Mouse (Mus musculus) forebrain, embryonic 14.5 days (tissue): ENCODE data around the gene Ppp1r13b. TPM values are rescaled to one million over a fixed set of nuclear protein-coding genes. Genes with fewer than 3 reads are reported as not detected.

Source experiments
- ATAC-seq: fragments of 200-750 bp; cut with Nextera tagmentation; 2 replicates; pipeline ENCODE4 v1.8.0; 2017; ENCODE audit warnings: mild to moderate bottlenecking, moderate library complexity
- DNase-seq: peaks from one replicate; pipeline ENCODE4 v3.0.0-alpha.2; 2015; ENCODE audit warnings: low spot score
- H3K27ac ChIP-seq: fragments of 300-500 bp; sonication (generic); 2 replicates; pipeline ENCODE4 v1.5.1; 2014; ENCODE audit warnings: low read depth, mild to moderate bottlenecking, control low read depth, low read length, moderate library complexity
- H3K27me3 ChIP-seq: fragments of 300-500 bp; sonication (generic); replicated peaks from 2 replicates; pipeline ENCODE4 v1.6.1; 2014; ENCODE audit warnings: low read length, control low read depth, mixed read lengths; ENCODE audit not compliant: control insufficient read depth, insufficient read depth
- H3K36me3 ChIP-seq: fragments of 300-500 bp; sonication (generic); 2 replicates; pipeline ENCODE4 v1.6.1; 2014; ENCODE audit warnings: low read length, control low read depth; ENCODE audit not compliant: control insufficient read depth, insufficient read depth
- H3K4me1 ChIP-seq: fragments of 300-500 bp; sonication (generic); 2 replicates; pipeline ENCODE4 v1.6.1; 2014; ENCODE audit warnings: antibody characterized with exemption, low read length, control low read depth; ENCODE audit not compliant: control insufficient read depth, insufficient read depth
- H3K4me2 ChIP-seq: fragments of 300-500 bp; sonication (generic); 2 replicates; pipeline ENCODE4 v1.6.1; 2014; ENCODE audit warnings: mild to moderate bottlenecking, control low read depth, low read length
- H3K4me3 ChIP-seq: fragments of 300-500 bp; sonication (generic); 2 replicates; pipeline ENCODE4 v1.5.1; 2014; ENCODE audit warnings: low read depth, low read length, control low read depth
- H3K9ac ChIP-seq: fragments of 300-500 bp; sonication (generic); 2 replicates; pipeline ENCODE4 v1.6.1; 2014; ENCODE audit warnings: mild to moderate bottlenecking, low read length, control low read depth, moderate library complexity
- H3K9me3 ChIP-seq: fragments of 300-500 bp; sonication (generic); replicated peaks from 2 replicates; pipeline ENCODE4 v1.6.1; 2016; ENCODE audit warnings: low read length, control low read depth, mixed read lengths; ENCODE audit not compliant: control insufficient read depth
- WGBS: fragments of 180-500 bp; shearing (Covaris S2); extraction: QIAGEN DNeasy Blood & Tissue Kit; methylation state at CpG from one replicate; pipeline ENCODE4 v1.1.7; 2014; 5-methylcytosine and 5-hydroxymethylcytosine counted together
- polyA plus RNA-seq: library from polyadenylated mRNA; unstranded; fragments of >200 nt; fragmentation: Nextera tagmentation; extraction: Ambion mirVana; gene quantifications from 2 replicates; pipeline ENCODE4 v1.2.1, GENCODE M21; 2014

The Ppp1r13b gene
- polyA plus RNA-seq, 1 experiment from 2014 or later: 12.5 TPM

GRCm38 (mm10) chr12:111875499-111875898, 32.4 kb downstream of the Ppp1r13b start:
- no peaks in the 10 kb centered on the region for H3K36me3 ChIP-seq
- no peak overlapping the region for H3K9ac ChIP-seq
- H3K4me3 ChIP-seq: no peak overlapping the region
- no peaks in the 10 kb centered on the region for H3K27me3 ChIP-seq
- no peaks in the 10 kb centered on the region for H3K9me3 ChIP-seq
- no peak for ATAC-seq
- no peak overlapping the region for H3K27ac ChIP-seq
- H3K4me2 ChIP-seq: no peak overlapping the region
- 89% methylated on average over 3 of the region's 3 CpGs for WGBS
- H3K4me1 ChIP-seq: no peaks in the 10 kb centered on the region
- DNase-seq: no peak

GRCm38 (mm10) chr12:111874601-111875140, 33.2 kb downstream of the Ppp1r13b start:
- no peak overlapping the region for H3K27ac ChIP-seq

GRCm38 (mm10) chr12:111872079-111872478, 35.8 kb downstream of the Ppp1r13b start:
- no peak overlapping the region for H3K4me3 ChIP-seq
- 90% methylated on average over 5 of the region's 5 CpGs for WGBS
- H3K27me3 ChIP-seq: no peaks in the 10 kb centered on the region
- DNase-seq (no peak), ATAC-seq (no peak)
- no peak overlapping the region for H3K9ac ChIP-seq
- H3K4me2 ChIP-seq: no peak overlapping the region
- no peaks in the 10 kb centered on the region for H3K36me3 ChIP-seq
- no peaks in the 10 kb centered on the region for H3K9me3 ChIP-seq
- no peaks in the 10 kb centered on the region for H3K4me1 ChIP-seq
- H3K27ac ChIP-seq: no peak overlapping the region

More at GRCm38 (mm10) chr12:111874601-111875140, 33.2 kb downstream of the Ppp1r13b start:
- H3K4me3 ChIP-seq: no peak overlapping the region
- WGBS: 68% methylated on average over 1 of the region's 1 CpGs
- H3K27me3 ChIP-seq: no peaks in the 10 kb centered on the region
- H3K36me3 ChIP-seq: no peaks in the 10 kb centered on the region
- no peak for ATAC-seq
- H3K4me1 ChIP-seq: no peaks in the 10 kb centered on the region
- H3K4me2 ChIP-seq: no peak overlapping the region
- DNase-seq: no peak
- no peaks in the 10 kb centered on the region for H3K9me3 ChIP-seq
- H3K9ac ChIP-seq: no peak overlapping the region

GRCm38 (mm10) chr12:111870811-111871210, 37.1 kb downstream of the Ppp1r13b start:
- DNase-seq (no peak), ATAC-seq (no peak)
- H3K4me3 ChIP-seq: no peak overlapping the region
- no peaks in the 10 kb centered on the region for H3K36me3 ChIP-seq
- no peak overlapping the region for H3K27ac ChIP-seq
- no peaks in the 10 kb centered on the region for H3K4me1 ChIP-seq
- H3K9ac ChIP-seq: no peak overlapping the region
- H3K9me3 ChIP-seq: no peaks in the 10 kb centered on the region
- WGBS: 91% methylated on average over 7 of the region's 7 CpGs
- no peaks in the 10 kb centered on the region for H3K27me3 ChIP-seq
- no peak overlapping the region for H3K4me2 ChIP-seq

- Histone ChIP-seq H3K4me3 (no peak overlapping the region), H3K27ac (no peak overlapping the region), H3K27me3 (no peaks in the 10 kb centered on the region), H3K4me1 (no peaks in the 10 kb centered on the region), H3K9ac (no peak overlapping the region), H3K9me3 (no peaks in the 10 kb centered on the region), H3K4me2 (no peak overlapping the region), H3K36me3 (no peaks in the 10 kb centered on the region)
- DNase-seq (no peak), ATAC-seq (no peak)
- WGBS: 91% methylated on average over 1 of the region's 1 CpGs
Measured at GRCm38 (mm10) chr12:111869806-111870205, 38.1 kb downstream of the Ppp1r13b start.

- ATAC-seq: no peak
- H3K9ac ChIP-seq: no peak overlapping the region
- no peak overlapping the region for H3K4me3 ChIP-seq
- H3K36me3 ChIP-seq: no peaks in the 10 kb centered on the region
- DNase-seq: no peak
- 80% methylated on average over 4 of the region's 4 CpGs for WGBS
- H3K4me2 ChIP-seq: no peak overlapping the region
- H3K27ac ChIP-seq: no peak overlapping the region
- no peaks in the 10 kb centered on the region for H3K4me1 ChIP-seq
- H3K9me3 ChIP-seq: no peaks in the 10 kb centered on the region
- H3K27me3 ChIP-seq: no peaks in the 10 kb centered on the region
Measured at GRCm38 (mm10) chr12:111864206-111864824, 43.6 kb downstream of the Ppp1r13b start.

- Histone ChIP-seq H3K36me3 (no peaks in the 10 kb centered on the region), H3K27ac (no peak overlapping the region), H3K4me2 (no peak overlapping the region), H3K9me3 (no peaks in the 10 kb centered on the region), H3K4me1 (no peaks in the 10 kb centered on the region), H3K4me3 (no peak overlapping the region), H3K9ac (no peak overlapping the region), H3K27me3 (no peaks in the 10 kb centered on the region)
- no peak for DNase-seq
- ATAC-seq: no peak
- WGBS: 88% methylated on average over 2 of the region's 2 CpGs
Measured at GRCm38 (mm10) chr12:111855448-111855847, 52.5 kb downstream of the Ppp1r13b start.

- 75% methylated on average over 4 of the region's 4 CpGs for WGBS
- H3K4me3 ChIP-seq: no peak overlapping the region
- H3K9ac ChIP-seq: no peak overlapping the region
- no peak overlapping the region for H3K27ac ChIP-seq
- H3K36me3 ChIP-seq: no peaks in the 10 kb centered on the region
- H3K4me1 ChIP-seq: no peaks in the 10 kb centered on the region
- H3K27me3 ChIP-seq: no peaks in the 10 kb centered on the region
- ATAC-seq: no peak
- H3K9me3 ChIP-seq: no peaks in the 10 kb centered on the region
- H3K4me2 ChIP-seq: no peak overlapping the region
- no peak for DNase-seq
Measured at GRCm38 (mm10) chr12:111853546-111853945, 54.4 kb downstream of the Ppp1r13b start.

- Histone ChIP-seq H3K9me3 (no peaks in the 10 kb centered on the region), H3K4me2 (no peak overlapping the region), H3K36me3 (no peaks in the 10 kb centered on the region), H3K27me3 (no peaks in the 10 kb centered on the region), H3K4me1 (no peaks in the 10 kb centered on the region), H3K4me3 (no peak overlapping the region), H3K9ac (no peak overlapping the region), H3K27ac (no peak overlapping the region)
- ATAC-seq: no peak
- DNase-seq: no peak
- whole genome bisulfite sequencing: 72% methylated on average over 10 of the region's 10 CpGs
Measured at GRCm38 (mm10) chr12:111853011-111853436, 54.9 kb downstream of the Ppp1r13b start.
